Mouse (Mus musculus) liver, postnatal 0 days (tissue): ENCODE measurements around the gene Gm17019. TPM values are rescaled to one million over a fixed set of nuclear protein-coding genes. Genes with fewer than 3 reads are reported as not detected.
A peak's percentile ranks its signal among the peaks of the same experiment; 100 is the strongest.
"Not testable (repeated sequence)": the region's sequence is repeated elsewhere in the genome, so short reads cannot be mapped to it uniquely, and the experiment has no call there.

ENCODE experiments used
- ATAC-seq: fragments of 200-750 bp; cut with Nextera tagmentation; 2 replicates; pipeline ENCODE4 v1.8.0; 2017; ENCODE audit warnings: mild to moderate bottlenecking, moderate library complexity
- DNase-seq: peaks from one replicate; pipeline ENCODE4 v3.0.0-alpha.2; 2016
- H3K27ac ChIP-seq: fragments of 300-500 bp; sonication (generic); 2 replicates; pipeline ENCODE4 v1.5.1; 2014; ENCODE audit warnings: antibody characterized with exemption, moderate library complexity, mild to moderate bottlenecking, low read depth
- H3K27me3 ChIP-seq: fragments of 300-500 bp; sonication (generic); 2 replicates; pipeline ENCODE4 v1.6.1; 2014; ENCODE audit warnings: low read length, control low read depth, mixed read lengths; ENCODE audit not compliant: insufficient read depth
- H3K36me3 ChIP-seq: fragments of 300-500 bp; sonication (generic); replicated peaks from 2 replicates; pipeline ENCODE4 v1.6.1; 2014; ENCODE audit warnings: mild to moderate bottlenecking, control low read depth, low read length, moderate library complexity, mixed read lengths; ENCODE audit not compliant: insufficient read depth
- H3K4me1 ChIP-seq: fragments of 300-500 bp; sonication (generic); 2 replicates; pipeline ENCODE4 v1.6.1; 2014; ENCODE audit warnings: antibody characterized with exemption, mild to moderate bottlenecking, control low read depth; ENCODE audit not compliant: insufficient read depth
- H3K4me2 ChIP-seq: fragments of 300-500 bp; sonication (generic); 2 replicates; pipeline ENCODE4 v1.6.1; 2014; ENCODE audit warnings: low read depth, mild to moderate bottlenecking, low read length, moderate library complexity, mixed read lengths
- H3K4me3 ChIP-seq: fragments of 300-500 bp; sonication (generic); 2 replicates; pipeline ENCODE4 v1.5.1; 2014; ENCODE audit warnings: low read depth, low read length
- H3K9ac ChIP-seq: fragments of 300-500 bp; sonication (generic); replicated peaks from 2 replicates; pipeline ENCODE4 v1.6.1; 2014; ENCODE audit warnings: mild to moderate bottlenecking, moderate library complexity
- H3K9me3 ChIP-seq: fragments of 300-500 bp; sonication (generic); 2 replicates; pipeline ENCODE4 v1.6.1; 2016; ENCODE audit warnings: mild to moderate bottlenecking, control low read depth, low read length, mixed read lengths
- CTCF ChIP-seq: sonication (generic); IDR thresholded peaks from 2 replicates; pipeline ENCODE4 v1.5.1; 2016; ENCODE audit warnings: antibody characterized with exemption, low read depth
- WGBS: fragments of 180-500 bp; shearing (Covaris S2); extraction: QIAGEN DNeasy Blood & Tissue Kit; methylation state at CpG from one replicate; pipeline ENCODE4 v1.1.7; 2014; ENCODE audit not compliant: insufficient replicate concordance; 5-methylcytosine and 5-hydroxymethylcytosine counted together
- polyA plus RNA-seq: library from polyadenylated mRNA; unstranded; fragments of >200 nt; fragmentation: Nextera tagmentation; extraction: Ambion mirVana; gene quantifications from 2 replicates; pipeline ENCODE4 v1.2.1, GENCODE M21; 2015

Gm17019 gene
- polyA plus RNA-seq, 1 experiment from 2014 or later, result not detected

DNA sequence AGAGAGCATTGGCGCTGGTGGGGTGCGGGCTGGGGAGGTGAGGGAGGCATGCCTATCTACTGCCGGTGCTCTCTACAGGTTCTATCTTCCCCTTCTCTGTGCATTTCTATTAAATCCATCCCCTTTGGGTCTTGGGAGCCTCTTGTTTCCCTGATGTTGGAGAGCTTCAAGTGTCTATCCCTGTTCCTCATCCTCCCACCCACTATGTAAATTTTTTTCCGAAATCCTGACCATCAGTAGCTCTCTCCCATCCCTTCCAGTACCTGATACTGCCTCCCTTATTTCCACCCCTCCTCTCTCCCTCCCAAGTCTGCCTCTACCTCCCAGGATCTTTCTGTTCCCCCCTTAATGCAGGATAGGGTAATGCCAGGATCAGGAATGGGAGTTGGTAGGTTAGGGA, 7.2 kb upstream of the Gm17019 start:
- WGBS, result 77% methylated on average over 4 of the region's 4 CpGs
- H3K27ac ChIP-seq, H3K4me1 ChIP-seq, H3K4me3 ChIP-seq, H3K36me3 ChIP-seq, H3K9ac ChIP-seq, H3K27me3 ChIP-seq, H3K4me2 ChIP-seq, H3K9me3 ChIP-seq: not testable (repeated sequence)
- DNase-seq (peak; percentile 18), ATAC-seq (peak; percentile 58; the same call in 1 of the 2 replicates)

DNA sequence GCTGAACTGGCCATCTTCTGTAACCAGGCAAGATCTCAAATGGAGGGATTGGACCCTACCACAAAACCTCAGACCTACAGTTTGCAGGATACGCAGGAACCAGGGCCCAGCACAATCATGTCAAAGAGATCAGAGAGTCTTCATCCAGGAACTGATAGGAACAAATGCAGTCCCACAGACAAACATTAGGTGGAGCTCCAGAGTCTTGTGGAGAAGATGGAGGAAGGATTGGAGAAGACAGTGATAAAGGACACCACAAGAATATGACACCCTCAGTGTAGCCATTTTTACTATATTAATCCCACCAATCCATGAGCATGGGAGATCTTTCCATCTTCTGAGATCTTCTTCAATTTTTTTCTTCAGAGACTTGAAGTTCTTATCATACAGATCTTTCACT, 8.5 kb downstream of the Gm17019 start:
- not testable (repeated sequence) for H3K36me3 ChIP-seq, H3K4me1 ChIP-seq, ATAC-seq, H3K27ac ChIP-seq, H3K4me2 ChIP-seq, H3K27me3 ChIP-seq, H3K4me3 ChIP-seq, H3K9me3 ChIP-seq, H3K9ac ChIP-seq
- DNase-seq, result peak; percentile 15
- WGBS, result 89% methylated on average over 1 of the region's 1 CpGs

- not testable (repeated sequence) for H3K9me3 ChIP-seq, ATAC-seq, H3K4me2 ChIP-seq, H3K27me3 ChIP-seq, DNase-seq, H3K4me3 ChIP-seq, H3K9ac ChIP-seq, H3K4me1 ChIP-seq, H3K27ac ChIP-seq, H3K36me3 ChIP-seq
- 55% methylated on average over 2 of the region's 2 CpGs for WGBS
Measured at GRCm38 (mm10) chr5:15020067-15020466, 12.7 kb downstream of the Gm17019 start.

DNA sequence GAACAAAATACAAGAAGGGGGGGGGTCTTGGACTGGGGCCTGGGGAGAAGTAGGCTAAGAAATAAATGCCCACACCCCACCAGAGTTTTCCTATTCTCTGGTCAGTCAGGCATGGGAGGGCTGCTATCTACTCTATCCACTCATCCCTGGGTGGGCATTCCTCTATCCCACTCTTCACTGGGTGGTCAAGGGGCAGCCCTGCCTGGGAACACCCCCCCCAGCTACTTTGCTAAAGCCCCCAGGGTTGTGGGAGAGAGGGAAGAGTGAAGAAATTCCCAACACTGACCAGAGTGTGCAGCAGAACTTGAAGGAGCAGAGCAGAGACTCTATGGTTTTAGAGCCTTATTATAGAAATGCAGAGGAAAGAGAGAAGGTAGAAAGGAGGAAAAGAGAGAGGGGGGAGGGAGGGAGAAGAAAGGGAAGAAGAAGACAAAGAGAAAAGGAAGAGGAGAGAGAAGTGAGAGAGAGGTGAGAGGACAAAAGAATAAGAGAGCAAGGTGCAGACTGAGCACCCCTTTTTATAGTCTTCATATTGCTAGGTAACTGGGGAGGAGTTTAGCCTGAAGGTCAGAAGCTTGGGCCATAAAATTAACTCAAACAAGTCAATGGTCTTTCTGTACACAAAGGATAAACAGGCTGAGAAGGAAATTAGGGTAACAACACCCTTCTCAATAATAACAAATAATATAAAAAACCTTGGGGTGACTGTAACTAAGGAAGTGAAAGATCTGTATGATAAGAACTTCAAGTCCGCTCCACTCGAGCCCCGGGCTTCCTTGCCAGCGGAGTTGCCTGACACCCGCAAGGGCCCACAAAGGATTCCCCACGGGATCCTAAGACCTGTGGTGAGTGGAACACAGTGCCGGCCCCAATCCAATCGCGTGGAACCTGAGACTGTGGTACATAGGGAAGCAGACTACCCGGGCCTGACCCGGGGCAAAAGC, 21.9 kb downstream of the Gm17019 start:
- H3K4me2 ChIP-seq, H3K36me3 ChIP-seq, ATAC-seq, H3K9me3 ChIP-seq, H3K4me3 ChIP-seq, H3K27me3 ChIP-seq, H3K4me1 ChIP-seq, H3K9ac ChIP-seq, H3K27ac ChIP-seq: not testable (repeated sequence)
- 77% methylated on average over 11 of the region's 11 CpGs for WGBS
- peak; percentile 17 for DNase-seq

- 0 out of 2 replicates have a peak, but pooled peaks have one; percentile 17 for TF ChIP-seq CTCF
- WGBS, result 54% methylated on average over 3 of the region's 3 CpGs
- not testable (repeated sequence) for H3K27ac ChIP-seq, H3K4me2 ChIP-seq, H3K27me3 ChIP-seq, H3K4me3 ChIP-seq, H3K36me3 ChIP-seq, H3K4me1 ChIP-seq, H3K9me3 ChIP-seq, H3K9ac ChIP-seq
- 0 out of 2 replicates have a peak, but pooled peaks have one; percentile 22 for ATAC-seq
- DNase-seq, result peak; percentile 9
Measured at GRCm38 (mm10) chr5:15006907-15007306, 25.9 kb downstream of the Gm17019 start.

DNA sequence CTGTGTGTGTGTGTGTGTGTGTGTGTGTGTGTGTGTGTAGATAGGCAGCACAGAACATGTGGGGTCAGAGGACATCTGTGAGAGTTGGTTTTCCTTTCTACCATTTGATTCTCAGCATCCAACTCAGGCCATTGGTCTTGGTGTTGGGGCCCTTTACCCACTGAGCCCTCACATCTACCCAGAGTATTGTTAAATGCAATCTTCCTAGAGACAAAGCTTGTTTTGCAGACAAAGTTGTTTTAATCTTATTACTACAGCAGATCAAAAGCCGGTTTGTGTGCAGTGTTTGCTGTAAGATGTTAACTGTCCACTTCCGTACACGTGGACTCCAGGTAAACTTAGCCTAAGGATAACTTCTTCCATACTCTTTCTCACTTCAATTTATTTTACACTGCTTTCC, 26.5 kb downstream of the Gm17019 start:
- ATAC-seq, result not testable (repeated sequence)
- 55% methylated on average over 3 of the region's 3 CpGs for WGBS
- DNase-seq, result peak; percentile 12

DNA sequence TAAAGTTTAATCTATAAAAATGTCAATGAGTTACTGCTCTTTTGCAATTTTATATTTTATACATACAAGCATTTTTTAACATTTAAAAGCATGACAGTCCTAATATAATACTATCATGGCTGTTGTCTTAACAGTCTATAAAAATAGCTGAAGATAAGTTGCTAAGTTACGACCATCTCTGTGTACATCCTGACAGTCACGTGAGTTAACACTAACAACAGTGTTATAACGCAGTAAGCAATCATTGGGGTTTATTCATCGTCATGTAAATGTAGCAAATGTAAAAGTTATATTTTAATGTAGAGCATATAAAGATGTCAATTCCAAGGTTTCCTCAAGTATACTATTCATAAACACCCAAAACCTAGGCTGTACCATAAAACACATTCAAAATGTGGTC, 27.2 kb downstream of the Gm17019 start:
- not testable (repeated sequence) for H3K27me3 ChIP-seq, H3K4me2 ChIP-seq, H3K4me1 ChIP-seq, H3K36me3 ChIP-seq, H3K27ac ChIP-seq, DNase-seq, H3K9me3 ChIP-seq, H3K4me3 ChIP-seq, H3K9ac ChIP-seq
- 51% methylated on average over 2 of the region's 4 CpGs for WGBS
- 0 out of 2 replicates have a peak, but pooled peaks have one; percentile 42 for ATAC-seq

More for the DNA sequence above, 26.5 kb downstream of the Gm17019 start:
- H3K27ac ChIP-seq, H3K4me2 ChIP-seq, H3K4me3 ChIP-seq, H3K27me3 ChIP-seq, H3K9ac ChIP-seq, H3K9me3 ChIP-seq, H3K36me3 ChIP-seq, H3K4me1 ChIP-seq: not testable (repeated sequence)

DNA sequence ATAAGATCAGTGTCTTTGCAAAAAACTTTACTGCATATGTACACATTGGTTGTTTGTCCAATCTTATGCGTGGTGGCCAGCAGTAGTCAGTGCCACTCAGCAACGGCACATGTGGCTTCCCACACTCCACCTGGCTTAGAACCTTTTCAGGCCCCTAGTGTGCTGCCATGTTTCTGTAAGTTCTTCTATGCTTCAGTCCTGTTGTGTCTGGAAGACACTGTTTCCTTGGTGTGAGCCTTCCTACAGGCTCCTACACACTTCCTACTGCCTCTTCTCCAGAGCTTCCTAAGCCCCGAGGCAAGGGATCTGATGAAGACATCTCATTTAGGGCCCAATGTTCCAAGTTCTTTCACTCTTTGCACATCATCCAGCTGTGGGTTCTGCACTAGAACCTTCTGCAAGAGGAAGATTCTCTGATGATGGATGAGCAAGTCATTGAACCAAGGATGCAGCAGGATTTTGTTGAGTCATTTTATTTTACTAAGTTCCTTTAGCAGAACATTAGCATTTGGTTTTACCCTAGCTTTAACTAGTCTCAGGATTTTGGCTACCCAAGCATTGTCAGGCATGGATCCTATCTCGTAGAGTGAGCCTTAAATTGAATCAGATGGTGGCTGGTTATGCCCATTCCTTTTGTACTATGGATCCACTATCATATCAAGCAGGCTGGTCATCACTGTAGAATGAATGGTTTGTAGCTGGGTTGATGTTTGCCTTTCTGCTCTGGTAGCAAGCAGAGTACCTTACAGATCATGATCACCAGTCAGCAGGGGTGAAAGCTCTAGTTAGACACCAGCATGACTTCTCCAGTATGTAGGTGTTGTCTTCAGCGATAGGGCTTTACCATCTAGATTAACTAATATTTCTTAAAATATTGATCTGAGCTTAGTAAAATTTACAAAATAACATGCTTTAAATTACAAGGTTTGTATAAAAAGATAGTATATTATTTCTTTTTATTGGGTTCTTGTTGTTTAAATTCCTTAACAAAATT, 27.9 kb downstream of the Gm17019 start:
- not testable (repeated sequence) for H3K36me3 ChIP-seq, H3K4me2 ChIP-seq, H3K27me3 ChIP-seq, H3K9me3 ChIP-seq, H3K9ac ChIP-seq, H3K27ac ChIP-seq, H3K4me3 ChIP-seq, H3K4me1 ChIP-seq
- DNase-seq (peak; percentile 8), ATAC-seq (peak; percentile 74)
- 54% methylated on average over 5 of the region's 5 CpGs for whole genome bisulfite sequencing

DNA sequence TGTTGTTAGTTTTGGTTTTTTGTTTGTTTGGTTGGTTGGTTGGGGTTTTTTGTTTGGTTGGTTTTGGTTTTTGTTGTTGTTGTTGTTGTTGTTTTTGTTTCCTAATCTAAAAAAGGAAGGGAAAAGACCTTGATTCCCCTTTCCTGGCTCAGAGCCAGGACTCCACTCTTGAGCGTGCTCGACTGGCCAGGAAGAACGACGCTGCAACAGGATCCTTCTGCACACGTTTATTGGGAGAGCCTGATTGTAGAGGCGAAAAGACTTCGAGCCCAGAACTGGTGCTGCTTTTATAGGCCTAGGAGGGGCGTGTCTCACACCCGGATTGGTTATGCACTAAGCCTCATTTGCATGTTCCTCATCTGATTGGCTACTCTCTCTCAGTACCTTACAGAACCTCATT, 34.7 kb downstream of the Gm17019 start:
- not testable (repeated sequence) for H3K4me3 ChIP-seq, ATAC-seq, H3K9ac ChIP-seq, H3K9me3 ChIP-seq, H3K27me3 ChIP-seq, H3K4me1 ChIP-seq, H3K36me3 ChIP-seq, DNase-seq, H3K4me2 ChIP-seq, H3K27ac ChIP-seq
- 69% methylated on average over 9 of the region's 9 CpGs for WGBS
